Mouse (Mus musculus): ENCODE results near the gene Jaml.
"Not testable (repeated sequence)": the region's sequence is repeated elsewhere in the genome, so short reads cannot be mapped to it uniquely, and the experiment has no call there.

Jaml gene

GRCm38 (mm10) chr9:45079011-45079410 lies at the start of gene Jaml:
TSS of gene Jaml (plus strand) at chr9:45079183.
- H3K9me3 ChIP-seq (ENCODE audit: low read length) = no peaks in the 10 kb centered on the region
- peaks cover 11% of the 10 kb centered on the region for H3K4me1 ChIP-seq (replicated peaks; ENCODE audit: low read depth, low read length)
- H3K27me3 ChIP-seq (ENCODE audit: insufficient read depth, low read length) = no peaks in the 10 kb centered on the region
- H3K4me3 ChIP-seq (replicated peaks; ENCODE audit: low read length) = no peak within 1 kb of the TSS
- H3K36me3 ChIP-seq (ENCODE audit: insufficient read depth, low read length) = no peaks in the 10 kb centered on the region
- TF ChIP-seq NANOG (IDR thresholded peaks at IDR 0.05; ENCODE audit: borderline replicate concordance, low read length) (no peak), CTCF (conservative IDR thresholded peaks at IDR 0.05; ENCODE audit: low read length) (no peak), POU5F1 (IDR thresholded peaks at IDR 0.05; ENCODE audit: borderline replicate concordance, low read length) (no peak)

GRCm38 (mm10) chr9:45030341-45030740 lies 48.6 kb upstream of the Jaml start:
- H3K4me1 ChIP-seq (replicated peaks; ENCODE audit: low read depth, low read length) = no peaks in the 10 kb centered on the region
- no peaks in the 10 kb centered on the region for H3K9me3 ChIP-seq (ENCODE audit: low read length)
- no peaks in the 10 kb centered on the region for H3K36me3 ChIP-seq (ENCODE audit: insufficient read depth, low read length)
- no peak overlapping the region for H3K4me3 ChIP-seq (replicated peaks; ENCODE audit: low read length)
- H3K27me3 ChIP-seq (ENCODE audit: insufficient read depth, low read length) = peaks cover 22% of the 10 kb centered on the region
- TF ChIP-seq NANOG (IDR thresholded peaks at IDR 0.05; ENCODE audit: borderline replicate concordance, low read length) (no peak), POU5F1 (IDR thresholded peaks at IDR 0.05; ENCODE audit: borderline replicate concordance, low read length) (no peak), CTCF (conservative IDR thresholded peaks at IDR 0.05; ENCODE audit: low read length) (no peak)

GRCm38 (mm10) chr9:45032261-45032660 lies 46.7 kb upstream of the Jaml start:
- Histone ChIP-seq H3K4me3 (replicated peaks; ENCODE audit: low read length) (no peak overlapping the region), H3K9me3 (ENCODE audit: low read length) (no peaks in the 10 kb centered on the region), H3K36me3 (ENCODE audit: insufficient read depth, low read length) (no peaks in the 10 kb centered on the region), H3K27me3 (ENCODE audit: insufficient read depth, low read length) (peaks cover 20% of the 10 kb centered on the region), H3K4me1 (replicated peaks; ENCODE audit: low read depth, low read length) (no peaks in the 10 kb centered on the region)
- TF ChIP-seq NANOG (IDR thresholded peaks at IDR 0.05; ENCODE audit: borderline replicate concordance, low read length) = no peak

- H3K4me1 ChIP-seq (replicated peaks; ENCODE audit: low read depth, low read length) = no peaks in the 10 kb centered on the region
- H3K9me3 ChIP-seq (ENCODE audit: low read length) = no peaks in the 10 kb centered on the region
- H3K36me3 ChIP-seq (ENCODE audit: insufficient read depth, low read length) = no peaks in the 10 kb centered on the region
- no peak overlapping the region for H3K4me3 ChIP-seq (replicated peaks; ENCODE audit: low read length)
- peaks cover 36% of the 10 kb centered on the region for H3K27me3 ChIP-seq (ENCODE audit: insufficient read depth, low read length)
- TF ChIP-seq NANOG (IDR thresholded peaks at IDR 0.05; ENCODE audit: borderline replicate concordance, low read length) = no peak
Observed at GRCm38 (mm10) chr9:45034526-45034925, 44.5 kb upstream of the Jaml start.

- H3K4me1 ChIP-seq (replicated peaks; ENCODE audit: low read depth, low read length) = peaks cover 28% of the 10 kb centered on the region
- not testable (repeated sequence) for H3K36me3 ChIP-seq (ENCODE audit: insufficient read depth, low read length); H3K4me3 ChIP-seq (replicated peaks; ENCODE audit: low read length); H3K9me3 ChIP-seq (ENCODE audit: low read length)
- peaks cover 46% of the 10 kb centered on the region for H3K27me3 ChIP-seq (ENCODE audit: insufficient read depth, low read length)
Observed at GRCm38 (mm10) chr9:45037803-45038202, 41.2 kb upstream of the Jaml start.

- Histone ChIP-seq H3K9me3 (ENCODE audit: low read length) (no peaks in the 10 kb centered on the region), H3K27me3 (ENCODE audit: insufficient read depth, low read length) (peaks cover 59% of the 10 kb centered on the region), H3K36me3 (ENCODE audit: insufficient read depth, low read length) (0 out of 2 replicates have a peak, but pooled peaks cover 2% of the 10 kb centered on the region), H3K4me3 (replicated peaks; ENCODE audit: low read length) (peak within 1 kb of the TSS; percentile 32), H3K4me1 (replicated peaks; ENCODE audit: low read depth, low read length) (peaks cover 43% of the 10 kb centered on the region)
- no peak for TF ChIP-seq POU5F1 (IDR thresholded peaks at IDR 0.05; ENCODE audit: borderline replicate concordance, low read length)
- TF ChIP-seq NANOG (IDR thresholded peaks at IDR 0.05; ENCODE audit: borderline replicate concordance, low read length) = no peak
- no peak for TF ChIP-seq CTCF (conservative IDR thresholded peaks at IDR 0.05; ENCODE audit: low read length)
Observed at GRCm38 (mm10) chr9:45039499-45039898, 39.5 kb upstream of the Jaml start, which contains the start of gene Mpzl2. TSS of gene Mpzl2 (plus strand) at chr9:45039799.

GRCm38 (mm10) chr9:45040066-45040845 lies 38.7 kb upstream of the Jaml start:
- Histone ChIP-seq H3K36me3 (ENCODE audit: insufficient read depth, low read length) (peaks cover 9% of the 10 kb centered on the region), H3K27me3 (ENCODE audit: insufficient read depth, low read length) (peaks cover 59% of the 10 kb centered on the region), H3K4me3 (replicated peaks; ENCODE audit: low read length) (peak overlapping the region; percentile 32), H3K4me1 (replicated peaks; ENCODE audit: low read depth, low read length) (peaks cover 48% of the 10 kb centered on the region), H3K9me3 (ENCODE audit: low read length) (no peaks in the 10 kb centered on the region)
- no peak for TF ChIP-seq NANOG (IDR thresholded peaks at IDR 0.05; ENCODE audit: borderline replicate concordance, low read length)
- TF ChIP-seq CTCF (conservative IDR thresholded peaks at IDR 0.05; ENCODE audit: low read length) = no peak
- no peak for TF ChIP-seq POU5F1 (IDR thresholded peaks at IDR 0.05; ENCODE audit: borderline replicate concordance, low read length)

GRCm38 (mm10) chr9:45041131-45041838 lies 37.7 kb upstream of the Jaml start:
- Histone ChIP-seq H3K36me3 (ENCODE audit: insufficient read depth, low read length) (peaks cover 10% of the 10 kb centered on the region), H3K4me1 (replicated peaks; ENCODE audit: low read depth, low read length) (peaks cover 48% of the 10 kb centered on the region), H3K4me3 (replicated peaks; ENCODE audit: low read length) (peak overlapping the region; percentile 78; the same call in 1 of the 2 replicates), H3K9me3 (ENCODE audit: low read length) (no peaks in the 10 kb centered on the region), H3K27me3 (ENCODE audit: insufficient read depth, low read length) (peaks cover 58% of the 10 kb centered on the region)
- TF ChIP-seq NANOG (IDR thresholded peaks at IDR 0.05; ENCODE audit: borderline replicate concordance, low read length) (no peak), POU5F1 (IDR thresholded peaks at IDR 0.05; ENCODE audit: borderline replicate concordance, low read length) (no peak), CTCF (conservative IDR thresholded peaks at IDR 0.05; ENCODE audit: low read length) (no peak)
